Mouse (Mus musculus): ENCODE measurements at regions not wholly inside any gene's neighbourhood (a gene's known extent, or its start where the extent isn't known, plus 50 kb on each side); places are given as distances from the start of the nearest gene placed in this dataset.

GRCm38 (mm10) chr2:148344193-148344592, 51.0 kb upstream of the Sstr4 start:
- WGBS, result 58% methylated on average over 2 of the region's 2 CpGs
- no peak for DNase-seq
- H3K4me3 ChIP-seq (replicated peaks; ENCODE audit: extremely low read depth, low read depth, low read length), result no peak overlapping the region
- H3K4me1 ChIP-seq (ENCODE audit: control insufficient read depth, insufficient read depth, low read length), result peaks cover 16% of the 10 kb centered on the region
- no peak for TF ChIP-seq POLR2A (IDR thresholded peaks at IDR 0.05; ENCODE audit: borderline replicate concordance, extremely low read depth, low read depth, low read length)
- no peak for TF ChIP-seq CTCF (IDR thresholded peaks at IDR 0.05; ENCODE audit: insufficient read depth, low read length)
